Mouse (Mus musculus): Measurements from ENCODE around the gene Sptbn1.
"Not testable (repeated sequence)": the region's sequence is repeated elsewhere in the genome, so short reads cannot be mapped to it uniquely, and the experiment has no call there.

Gene Sptbn1

GRCm38 (mm10) chr11:30255211-30255610 lies 12.8 kb downstream of the Sptbn1 start:
- not testable (repeated sequence) for DNase-seq

- DNase-seq: no peak
Observed at GRCm38 (mm10) chr11:30251294-30251904, 16.6 kb downstream of the Sptbn1 start.

GRCm38 (mm10) chr11:30249452-30250016 lies 18.4 kb downstream of the Sptbn1 start:
- no peak for DNase-seq

- no peak for DNase-seq
Observed at GRCm38 (mm10) chr11:30247106-30247505, 20.9 kb downstream of the Sptbn1 start.

GRCm38 (mm10) chr11:30246161-30246560 lies 21.8 kb downstream of the Sptbn1 start:
- no peak for DNase-seq

- no peak for DNase-seq
Observed at GRCm38 (mm10) chr11:30244172-30244571, 23.8 kb downstream of the Sptbn1 start.

- no peak for DNase-seq
Observed at GRCm38 (mm10) chr11:30243591-30243990, 24.4 kb downstream of the Sptbn1 start.

- no peak for DNase-seq
Observed at GRCm38 (mm10) chr11:30240861-30241260, 27.1 kb downstream of the Sptbn1 start.

GRCm38 (mm10) chr11:30237960-30238359 lies 30.0 kb downstream of the Sptbn1 start:
- no peak for DNase-seq

GRCm38 (mm10) chr11:30236681-30237242 lies 31.2 kb downstream of the Sptbn1 start:
- DNase-seq: no peak

GRCm38 (mm10) chr11:30235666-30236065 lies 32.3 kb downstream of the Sptbn1 start:
- DNase-seq: no peak

GRCm38 (mm10) chr11:30235218-30235617 lies 32.8 kb downstream of the Sptbn1 start:
- no peak for DNase-seq

GRCm38 (mm10) chr11:30233946-30234345 lies 34.0 kb downstream of the Sptbn1 start:
- no peak for DNase-seq

- no peak for DNase-seq
Observed at GRCm38 (mm10) chr11:30232082-30232481, 35.9 kb downstream of the Sptbn1 start.

GRCm38 (mm10) chr11:30231336-30231735 lies 36.6 kb downstream of the Sptbn1 start:
- no peak for DNase-seq

GRCm38 (mm10) chr11:30230330-30230771 lies 37.6 kb downstream of the Sptbn1 start:
- no peak for DNase-seq

- no peak for DNase-seq
Observed at GRCm38 (mm10) chr11:30226756-30227155, 41.2 kb downstream of the Sptbn1 start.

GRCm38 (mm10) chr11:30224599-30224998 lies 43.4 kb downstream of the Sptbn1 start:
- DNase-seq: no peak

GRCm38 (mm10) chr11:30222636-30223035 lies 45.3 kb downstream of the Sptbn1 start:
- DNase-seq: peak; percentile 25

GRCm38 (mm10) chr11:30221043-30221442 lies 46.9 kb downstream of the Sptbn1 start:
- no peak for DNase-seq

GRCm38 (mm10) chr11:30218386-30218785 lies 49.6 kb downstream of the Sptbn1 start:
- no peak for DNase-seq

- no peak for DNase-seq
Observed at GRCm38 (mm10) chr11:30217496-30217895, 50.5 kb downstream of the Sptbn1 start.

- no peak for DNase-seq
Observed at GRCm38 (mm10) chr11:30211663-30212416, 56.1 kb downstream of the Sptbn1 start.

- no peak for DNase-seq
Observed at GRCm38 (mm10) chr11:30211141-30211540, 56.8 kb downstream of the Sptbn1 start.
